Mouse (Mus musculus) C2C12 (cell line): ENCODE results near the gene Armh3.

Experiments used
- CTCF ChIP-seq: IDR thresholded peaks from one replicate; pipeline ENCODE4 v1.5.1; 2011; ENCODE audit not compliant: control insufficient read depth, insufficient read depth, insufficient read length
- USF1 ChIP-seq: IDR thresholded peaks from one replicate; pipeline ENCODE4 v1.6.1; 2011; ENCODE audit warnings: low read depth, mild to moderate bottlenecking, control low read depth, moderate library complexity

DNA sequence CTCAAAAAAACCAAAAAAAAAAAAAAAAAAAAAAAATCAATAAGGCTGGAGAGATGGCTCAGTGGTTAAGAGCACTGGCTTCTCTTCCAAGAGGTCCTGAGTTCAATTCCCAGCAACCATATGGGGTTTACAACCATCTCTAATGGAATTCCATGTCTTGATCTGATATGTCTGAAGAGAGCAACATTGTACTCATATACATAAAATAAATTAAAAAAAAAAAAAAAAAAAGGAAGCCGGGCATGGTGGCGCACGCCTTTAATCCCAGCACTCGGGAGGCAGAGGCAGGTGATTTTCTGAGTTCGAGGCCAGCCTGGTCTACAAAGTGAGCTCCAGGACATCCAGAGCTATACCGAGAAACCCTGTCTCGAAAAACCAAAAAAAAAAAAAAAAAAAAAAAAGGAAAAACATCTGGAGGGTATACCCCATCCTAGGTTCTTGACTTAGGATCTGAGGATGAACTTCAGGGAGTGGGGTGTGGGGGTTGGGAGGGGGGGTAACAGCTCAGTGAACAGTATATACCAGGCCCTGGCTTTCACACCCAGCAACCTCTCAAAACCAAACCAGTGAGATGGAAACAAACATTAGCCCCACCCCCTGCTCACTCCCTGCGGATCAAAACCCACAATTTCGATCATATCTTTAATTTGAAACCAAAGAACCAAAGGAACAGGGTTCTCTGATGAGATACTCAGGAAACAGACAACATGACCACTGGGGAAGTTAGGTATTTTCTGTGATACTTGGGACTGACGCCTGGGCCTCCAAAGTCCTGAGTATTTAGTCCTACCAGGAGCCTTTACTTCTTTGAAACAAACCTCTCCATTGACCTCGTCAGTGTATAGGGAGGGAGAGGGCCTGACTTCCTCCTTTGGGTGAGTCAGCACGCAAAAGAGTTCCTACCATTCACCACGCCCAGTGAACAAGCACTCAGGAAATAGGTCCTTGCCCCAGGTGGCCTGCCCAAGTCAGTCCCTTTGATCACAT is 208.1 kb downstream of the Armh3 start:
- no peak for TF ChIP-seq CTCF
- no peak for TF ChIP-seq USF1
